Mouse (Mus musculus) MEL (cell line): ENCODE measurements at regions not wholly inside any gene's neighbourhood (a gene's known extent, or its start where the extent isn't known, plus 50 kb on each side); places are given as distances from the start of the nearest gene placed in this dataset.

Experiments used
- DNase-seq: peaks from one replicate; pipeline ENCODE4 v3.0.0; 2011; ENCODE audit warnings: low read depth, low spot score
- H3K27ac ChIP-seq: 2 replicates; pipeline ENCODE4 v1.5.1; 2012; ENCODE audit warnings: low read depth, mild to moderate bottlenecking, control low read depth, low read length, moderate library complexity; ENCODE audit not compliant: control insufficient read depth
- H3K27me3 ChIP-seq, 2 experiments: fragments of 150-350 bp in 1 of 2; sonication (generic) in 1 of 2; 2 replicates each; pipeline ENCODE4 v1.6.1; 2012; ENCODE audit warnings: low read length in 2 of 2, mild to moderate bottlenecking in 2 of 2, improper control_type of control experiment in 1 of 2, moderate library complexity in 1 of 2; ENCODE audit not compliant: insufficient read depth in 2 of 2, control insufficient read depth in 1 of 2
- H3K36me3 ChIP-seq, 2 experiments: 2 replicates each; pipeline ENCODE4 v1.6.1; 2012 to 2014; ENCODE audit warnings: low read length in 2 of 2, improper control_type of control experiment in 1 of 2, inconsistent platforms in 1 of 2, mild to moderate bottlenecking in 1 of 2; ENCODE audit not compliant: insufficient read depth in 2 of 2, control insufficient read depth in 1 of 2
- H3K4me1 ChIP-seq, 2 experiments: fragments of 150-350 bp in 1 of 2; sonication (generic) in 1 of 2; 2 replicates each; pipeline ENCODE4 v1.6.1; 2012; ENCODE audit warnings: low read length in 2 of 2, improper control_type of control experiment in 1 of 2, mild to moderate bottlenecking in 1 of 2; ENCODE audit not compliant: insufficient read depth in 2 of 2, control insufficient read depth in 1 of 2
- H3K4me3 ChIP-seq, 2 experiments: fragments of 150-350 bp in 1 of 2; sonication (generic) in 1 of 2; 2 replicates each; pipeline ENCODE4 v1.5.1; 2012; ENCODE audit warnings: low read depth in 2 of 2, low read length in 2 of 2, mild to moderate bottlenecking in 2 of 2, moderate library complexity in 2 of 2, control low read depth in 1 of 2, improper control_type of control experiment in 1 of 2; ENCODE audit not compliant: control insufficient read depth in 1 of 2, insufficient read depth in 1 of 2
- H3K79me2 ChIP-seq: 2 replicates; pipeline ENCODE4 v1.6.1; 2012; ENCODE audit warnings: mild to moderate bottlenecking, low read length, moderate library complexity; ENCODE audit not compliant: control insufficient read depth, poor library complexity, insufficient read depth
- H3K9ac ChIP-seq: 2 replicates; pipeline ENCODE4 v1.6.1; 2012; ENCODE audit warnings: low read depth, mild to moderate bottlenecking, control low read depth, low read length, moderate library complexity; ENCODE audit not compliant: control insufficient read depth, poor library complexity, severe bottlenecking
- H3K9me3 ChIP-seq: fragments of 150-350 bp; sonication (generic); replicated peaks from 2 replicates; pipeline ENCODE4 v1.6.1; 2012; ENCODE audit warnings: mild to moderate bottlenecking, low read length, improper control_type of control experiment, moderate library complexity; ENCODE audit not compliant: insufficient read depth
- BHLHE40 ChIP-seq: IDR thresholded peaks from 2 replicates; pipeline ENCODE4 v1.6.1; 2012; ENCODE audit warnings: low read depth, mild to moderate bottlenecking, inconsistent platforms, low read length, improper control_type of control experiment, borderline replicate concordance
- CHD1 ChIP-seq: IDR thresholded peaks from 2 replicates; pipeline ENCODE4 v1.6.1; 2012; ENCODE audit warnings: low read depth, mild to moderate bottlenecking, inconsistent platforms, low read length, improper control_type of control experiment
- CHD2 ChIP-seq: IDR thresholded peaks from 2 replicates; pipeline ENCODE4 v1.6.1; 2011; ENCODE audit warnings: low read length, improper control_type of control experiment
- CTCF ChIP-seq, 3 experiments: IDR thresholded peaks in 2 of 3; conservative IDR thresholded peaks in 1 of 3; 2 replicates each; pipeline ENCODE4 v1.5.1; 2011 to 2012; ENCODE audit warnings: low read length in 3 of 3, low read depth in 2 of 3, mild to moderate bottlenecking in 2 of 3, improper control_type of control experiment in 1 of 3, inconsistent platforms in 1 of 3, mixed read lengths in 1 of 3, moderate library complexity in 1 of 3; ENCODE audit not compliant: control insufficient read depth in 1 of 3, insufficient read depth in 1 of 3, poor library complexity in 1 of 3, severe bottlenecking in 1 of 3
- E2F4 ChIP-seq: IDR thresholded peaks from 2 replicates; pipeline ENCODE4 v1.6.1; 2011; ENCODE audit warnings: low read depth, low read length, improper control_type of control experiment, borderline replicate concordance
- ELF1 ChIP-seq: IDR thresholded peaks from 2 replicates; pipeline ENCODE4 v1.6.1; 2014; ENCODE audit warnings: low read depth, mild to moderate bottlenecking, inconsistent platforms, low read length, improper control_type of control experiment, moderate library complexity
- GABPA ChIP-seq: IDR thresholded peaks from 2 replicates; pipeline ENCODE4 v1.6.1; 2012; ENCODE audit warnings: low read depth, mild to moderate bottlenecking, inconsistent platforms, low read length, improper control_type of control experiment, moderate library complexity
- GATA1 ChIP-seq: IDR thresholded peaks from 2 replicates; pipeline ENCODE4 v1.6.1; 2011; ENCODE audit warnings: low read depth, low read length, improper control_type of control experiment
- HCFC1 ChIP-seq: IDR thresholded peaks from 2 replicates; pipeline ENCODE4 v1.6.1; 2012; ENCODE audit warnings: low read depth, mild to moderate bottlenecking, inconsistent platforms, low read length, improper control_type of control experiment, moderate library complexity
- JUND ChIP-seq: IDR thresholded peaks from 2 replicates; pipeline ENCODE4 v1.6.1; 2011; ENCODE audit warnings: low read depth, mild to moderate bottlenecking, improper control_type of control experiment, low read length
- KAT2A ChIP-seq: conservative IDR thresholded peaks from 2 replicates; pipeline ENCODE4 v1.6.1; 2012; ENCODE audit warnings: low read depth, low read length, improper control_type of control experiment, inconsistent platforms
- MAFK ChIP-seq: IDR thresholded peaks from 2 replicates; pipeline ENCODE4 v1.6.1; 2011; ENCODE audit warnings: low read depth, mild to moderate bottlenecking, low read length, improper control_type of control experiment, borderline replicate concordance
- MAZ ChIP-seq: IDR thresholded peaks from 2 replicates; pipeline ENCODE4 v1.6.1; 2012; ENCODE audit warnings: low read depth, mild to moderate bottlenecking, inconsistent platforms, low read length, improper control_type of control experiment
- MEF2A ChIP-seq: IDR thresholded peaks from 2 replicates; pipeline ENCODE4 v1.6.1; 2014; ENCODE audit warnings: low read depth, mild to moderate bottlenecking, inconsistent platforms, low read length, improper control_type of control experiment; ENCODE audit not compliant: poor library complexity, insufficient replicate concordance, severe bottlenecking; ENCODE audit errors: extremely low read depth
- MXI1 ChIP-seq: IDR thresholded peaks from 2 replicates; pipeline ENCODE4 v1.6.1; 2011; ENCODE audit warnings: mild to moderate bottlenecking, low read depth, low read length, improper control_type of control experiment
- MYB ChIP-seq: IDR thresholded peaks from 2 replicates; pipeline ENCODE4 v1.6.1; 2011; ENCODE audit warnings: mild to moderate bottlenecking, low read depth, low read length, improper control_type of control experiment
- MYC ChIP-seq: IDR thresholded peaks from 2 replicates; pipeline ENCODE4 v1.6.1; 2011; ENCODE audit warnings: low read depth, mild to moderate bottlenecking, low read length, improper control_type of control experiment, moderate library complexity
- NRF1 ChIP-seq: IDR thresholded peaks from 2 replicates; pipeline ENCODE4 v1.6.1; 2014; ENCODE audit warnings: low read depth, mild to moderate bottlenecking, inconsistent platforms, low read length, improper control_type of control experiment, moderate library complexity; ENCODE audit not compliant: poor library complexity, insufficient read depth, severe bottlenecking
- POLR2A ChIP-seq, 2 experiments: IDR thresholded peaks; 2 replicates each; pipeline ENCODE4 v1.6.1; 2011 to 2012; ENCODE audit warnings: low read length in 2 of 2, mild to moderate bottlenecking in 2 of 2, control low read depth in 1 of 2, improper control_type of control experiment in 1 of 2, low read depth in 1 of 2, moderate library complexity in 1 of 2; ENCODE audit not compliant: control insufficient read depth in 1 of 2, insufficient read depth in 1 of 2, poor library complexity in 1 of 2
- POLR2AphosphoS2 ChIP-seq: IDR thresholded peaks from 2 replicates; pipeline ENCODE4 v1.6.1; 2011; ENCODE audit warnings: low read length, improper control_type of control experiment
- RCOR1 ChIP-seq: IDR thresholded peaks from 2 replicates; pipeline ENCODE4 v1.6.1; 2012; ENCODE audit warnings: low read depth, mild to moderate bottlenecking, inconsistent platforms, low read length, improper control_type of control experiment
- SIN3A ChIP-seq: IDR thresholded peaks from 2 replicates; pipeline ENCODE4 v1.6.1; 2012; ENCODE audit warnings: low read length, improper control_type of control experiment, inconsistent platforms
- SMC3 ChIP-seq: IDR thresholded peaks from 2 replicates; pipeline ENCODE4 v1.6.1; 2011; ENCODE audit warnings: low read depth, low read length, improper control_type of control experiment
- TAL1 ChIP-seq: IDR thresholded peaks from 2 replicates; pipeline ENCODE4 v1.6.1; 2012; ENCODE audit warnings: mild to moderate bottlenecking, inconsistent platforms, low read length, moderate library complexity, mixed read lengths
- TBP ChIP-seq: IDR thresholded peaks from 2 replicates; pipeline ENCODE4 v1.8.0; 2011; ENCODE audit warnings: low read depth, low read length, improper control_type of control experiment
- USF1 ChIP-seq: IDR thresholded peaks from 2 replicates; pipeline ENCODE4 v1.6.1; 2014; ENCODE audit warnings: low read depth, mild to moderate bottlenecking, inconsistent platforms, low read length, improper control_type of control experiment, moderate library complexity
- USF2 ChIP-seq, 2 experiments: IDR thresholded peaks; 2 replicates each; pipeline ENCODE4 v1.6.1; 2011 to 2012; ENCODE audit warnings: improper control_type of control experiment in 2 of 2, low read length in 2 of 2, borderline replicate concordance in 1 of 2, inconsistent platforms in 1 of 2, low read depth in 1 of 2, mild to moderate bottlenecking in 1 of 2; ENCODE audit not compliant: insufficient read depth in 1 of 2
- ZKSCAN1 ChIP-seq: IDR thresholded peaks from 2 replicates; pipeline ENCODE4 v1.6.1; 2012; ENCODE audit warnings: low read depth, mild to moderate bottlenecking, inconsistent platforms, low read length, improper control_type of control experiment, moderate library complexity
- ZMIZ1 ChIP-seq: IDR thresholded peaks from 2 replicates; pipeline ENCODE4 v1.6.1; 2012; ENCODE audit warnings: low read depth, mild to moderate bottlenecking, inconsistent platforms, low read length, improper control_type of control experiment, moderate library complexity
- ZNF384 ChIP-seq: IDR thresholded peaks from 2 replicates; pipeline ENCODE4 v1.6.1; 2012; ENCODE audit warnings: low read depth, mild to moderate bottlenecking, inconsistent platforms, low read length, improper control_type of control experiment

GRCm38 (mm10) chr2:179354866-179355265, 87.4 kb upstream of the Cdh4 start:
- H3K9me3 ChIP-seq, result no peaks in the 10 kb centered on the region
- no peaks in the 10 kb centered on the region for H3K4me1 ChIP-seq
- no peaks in the 10 kb centered on the region for H3K27me3 ChIP-seq
- H3K27ac ChIP-seq, result no peak overlapping the region
- H3K36me3 ChIP-seq, result no peaks in the 10 kb centered on the region
- no peak overlapping the region for H3K4me3 ChIP-seq
- no peak overlapping the region for H3K9ac ChIP-seq
- DNase-seq, result no peak
- H3K79me2 ChIP-seq, result no peaks in the 10 kb centered on the region
- TF ChIP-seq RCOR1, result no peak
- TF ChIP-seq JUND, result no peak
- TF ChIP-seq MAFK, result no peak
- no peak for TF ChIP-seq ZMIZ1
- no peak for TF ChIP-seq TBP
- TF ChIP-seq ELF1, result no peak
- TF ChIP-seq MEF2A, result no peak
- TF ChIP-seq USF2 (IDR thresholded peaks at IDR 0.05; ENCODE audit: borderline replicate concordance in 1 of 2, insufficient read depth in 1 of 2, low read depth in 1 of 2, low read length in 2 of 2), result no peak
- no peak for TF ChIP-seq BHLHE40
- no peak for TF ChIP-seq CTCF (IDR thresholded peaks at IDR 0.05 in 2 of 3, conservative IDR thresholded peaks at IDR 0.05 in 1 of 3; ENCODE audit: control insufficient read depth in 1 of 3, insufficient read depth in 1 of 3, low read depth in 2 of 3, low read length in 3 of 3, poor library complexity in 1 of 3, severe bottlenecking in 1 of 3)
- no peak for TF ChIP-seq ZNF384
- TF ChIP-seq GATA1, result no peak
- no peak for TF ChIP-seq SMC3
- no peak for TF ChIP-seq GABPA
- TF ChIP-seq MAZ, result no peak
- no peak for TF ChIP-seq MYB
- no peak for TF ChIP-seq ZKSCAN1
- TF ChIP-seq HCFC1, result no peak
- TF ChIP-seq MYC, result no peak
- TF ChIP-seq, all 39 proteins: peak for 0

DNA sequence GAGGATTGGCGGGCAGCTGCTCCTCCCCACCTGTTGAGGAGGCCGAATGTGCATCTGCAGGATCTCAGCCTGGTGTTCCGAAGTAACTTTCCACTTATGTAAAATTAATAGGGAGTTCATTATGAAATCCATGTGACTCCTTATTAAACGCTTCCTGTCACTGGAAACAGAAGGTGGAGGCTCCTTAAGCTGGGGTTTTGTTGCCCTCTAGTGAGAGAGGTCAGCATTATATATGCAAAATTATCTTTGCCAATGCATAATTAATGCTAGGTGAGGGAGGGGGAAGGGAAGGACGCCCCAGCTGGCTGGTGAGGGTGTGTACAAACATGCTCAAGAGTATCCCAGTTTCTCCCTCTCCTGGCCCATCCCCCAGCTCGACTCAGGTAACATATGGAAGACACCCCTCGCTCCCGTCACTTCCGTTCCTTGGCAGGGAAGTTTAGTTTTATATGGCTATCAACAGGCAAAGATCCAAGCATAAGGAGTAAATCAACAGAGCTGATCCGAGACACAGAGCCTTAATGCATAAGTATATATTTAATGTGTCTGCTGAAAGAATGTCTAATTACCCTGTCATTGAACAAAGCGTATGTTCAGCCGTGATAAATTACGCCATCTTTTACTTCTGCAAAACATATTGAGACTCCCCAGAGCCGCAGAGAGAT, 71.2 kb upstream of the Cdh4 start:
- Histone ChIP-seq H3K27ac (no peak overlapping the region), H3K4me3 (no peak overlapping the region), H3K79me2 (no peaks in the 10 kb centered on the region), H3K27me3 (no peaks in the 10 kb centered on the region)
- no peak for DNase-seq
- no peak for TF ChIP-seq MXI1
- TF ChIP-seq CTCF (IDR thresholded peaks at IDR 0.05 in 2 of 3, conservative IDR thresholded peaks at IDR 0.05 in 1 of 3; ENCODE audit: control insufficient read depth in 1 of 3, insufficient read depth in 1 of 3, low read depth in 2 of 3, low read length in 3 of 3, poor library complexity in 1 of 3, severe bottlenecking in 1 of 3), result no peak
- no peak for TF ChIP-seq POLR2AphosphoS2
- TF ChIP-seq E2F4, result no peak
- no peak for TF ChIP-seq MYC
- TF ChIP-seq HCFC1, result no peak
- TF ChIP-seq BHLHE40, result no peak
- TF ChIP-seq MAFK, result no peak
- no peak for TF ChIP-seq USF1
- TF ChIP-seq NRF1, result no peak
- TF ChIP-seq SIN3A, result no peak
- TF ChIP-seq TAL1, result no peak
- TF ChIP-seq KAT2A, result no peak
- no peak for TF ChIP-seq CHD1
- TF ChIP-seq GATA1, result no peak
- TF ChIP-seq CHD2, result no peak
- TF ChIP-seq TBP, result no peak
- no peak for TF ChIP-seq POLR2A (IDR thresholded peaks at IDR 0.05; ENCODE audit: control insufficient read depth in 1 of 2, insufficient read depth in 1 of 2, low read depth in 1 of 2, low read length in 2 of 2, poor library complexity in 1 of 2)
- TF ChIP-seq, all 39 proteins: peak for 0
- no peaks in the 10 kb centered on the region for H3K9me3 ChIP-seq
- no peaks in the 10 kb centered on the region for H3K36me3 ChIP-seq
- no peaks in the 10 kb centered on the region for H3K4me1 ChIP-seq
- no peak overlapping the region for H3K9ac ChIP-seq
